Mouse (Mus musculus): Measurements from ENCODE around the gene S100a8. TPM values are rescaled to one million over a fixed set of nuclear protein-coding genes. Genes with fewer than 3 reads are reported as not detected.

Gene S100a8
- polyA plus RNA-seq, 1 experiment from 2014 or later: 7.4 TPM

GRCm38 (mm10) chr3:90695613-90696012 lies 26.8 kb downstream of the S100a8 start, which contains the start of gene S100a9:
Gene S100a9 (minus strand): TSS chr3:90695721.
- H3K27ac ChIP-seq (replicated peaks): no peak within 1 kb of the TSS
- no peaks in the 10 kb centered on the region for H3K4me1 ChIP-seq (replicated peaks)
- H3K36me3 ChIP-seq: no peaks in the 10 kb centered on the region
- H3K4me3 ChIP-seq: no peak within 1 kb of the TSS
- no peak within 1 kb of the TSS for H3K4me2 ChIP-seq
- 70% methylated on average over 3 of the region's 3 CpGs for WGBS
- ATAC-seq (ENCODE audit: low FRiP score, low read depth): no peak
- H3K27me3 ChIP-seq: no peaks in the 10 kb centered on the region
- no peaks in the 10 kb centered on the region for H3K9me3 ChIP-seq
- H3K9ac ChIP-seq: no peak within 1 kb of the TSS

- Histone ChIP-seq H3K27me3 (no peaks in the 10 kb centered on the region), H3K9ac (no peak overlapping the region), H3K4me3 (no peak overlapping the region), H3K36me3 (no peaks in the 10 kb centered on the region), H3K4me2 (no peak overlapping the region), H3K27ac (replicated peaks) (no peak overlapping the region), H3K9me3 (no peaks in the 10 kb centered on the region), H3K4me1 (replicated peaks) (no peaks in the 10 kb centered on the region)
- ATAC-seq (ENCODE audit: low FRiP score, low read depth): no peak
- 89% methylated on average over 2 of the region's 2 CpGs for WGBS
Observed at GRCm38 (mm10) chr3:90702244-90702643, 33.5 kb downstream of the S100a8 start.

- Histone ChIP-seq H3K4me3 (no peak overlapping the region), H3K27me3 (0 out of 2 replicates have a peak, but pooled peaks cover 3% of the 10 kb centered on the region), H3K9me3 (no peaks in the 10 kb centered on the region), H3K4me1 (replicated peaks) (no peaks in the 10 kb centered on the region), H3K9ac (no peak overlapping the region), H3K27ac (replicated peaks) (no peak overlapping the region), H3K36me3 (no peaks in the 10 kb centered on the region), H3K4me2 (no peak overlapping the region)
- 27% methylated on average over 4 of the region's 4 CpGs for WGBS
- peak; percentile 85; the same call in 1 of the 2 replicates for ATAC-seq (ENCODE audit: low FRiP score, low read depth)
Observed at GRCm38 (mm10) chr3:90708523-90709202, 39.9 kb downstream of the S100a8 start.

- ATAC-seq (ENCODE audit: low FRiP score, low read depth): peak; percentile 48; the same call in 1 of the 2 replicates
- Histone ChIP-seq H3K36me3 (no peaks in the 10 kb centered on the region), H3K4me1 (replicated peaks) (no peaks in the 10 kb centered on the region), H3K27me3 (0 out of 2 replicates have a peak, but pooled peaks cover 3% of the 10 kb centered on the region), H3K4me2 (no peak overlapping the region), H3K4me3 (no peak overlapping the region), H3K9ac (no peak overlapping the region), H3K27ac (replicated peaks) (no peak overlapping the region), H3K9me3 (no peaks in the 10 kb centered on the region)
- 50% methylated on average over 12 of the region's 12 CpGs for WGBS
Observed at GRCm38 (mm10) chr3:90709591-90710460, 41.0 kb downstream of the S100a8 start.

Other genes with a start within 250 kb of the S100a8 start
- gene Ints3, start 235.4 kb upstream of the S100a8 start, polyA plus RNA-seq (2015; fragmentation: Nextera tagmentation; extraction: Ambion mirVana): 34.3 and 35.0 TPM in 2 replicates
- gene Npr1, start 203.1 kb upstream of the S100a8 start, polyA plus RNA-seq (2015; fragmentation: Nextera tagmentation; extraction: Ambion mirVana): 2.4 and 2.8 TPM in 2 replicates
- 231 and 240 TPM in 2 replicates for gene Ilf2, start 192.9 kb upstream of the S100a8 start, polyA plus RNA-seq (2015; fragmentation: Nextera tagmentation; extraction: Ambion mirVana)
- gene Snapin, start 177.9 kb upstream of the S100a8 start, polyA plus RNA-seq (2015; fragmentation: Nextera tagmentation; extraction: Ambion mirVana): 90.1 and 93.1 TPM in 2 replicates
- gene Chtop, start 159.5 kb upstream of the S100a8 start, polyA plus RNA-seq (2015; fragmentation: Nextera tagmentation; extraction: Ambion mirVana): 173 and 176 TPM in 2 replicates
- gene S100a1, start 154.6 kb upstream of the S100a8 start, polyA plus RNA-seq (2015; fragmentation: Nextera tagmentation; extraction: Ambion mirVana): 19.9 and 23.6 TPM in 2 replicates
- gene S100a13, start 154.5 kb upstream of the S100a8 start, polyA plus RNA-seq (2015; fragmentation: Nextera tagmentation; extraction: Ambion mirVana): 11.8 and 13.9 TPM in 2 replicates
- gene S100a14, start 142.1 kb upstream of the S100a8 start, polyA plus RNA-seq (2015; fragmentation: Nextera tagmentation; extraction: Ambion mirVana): 0.29 TPM in 1 of 2 replicates, not detected in the other
- 41.8 and 44.3 TPM in 2 replicates for gene S100a16, start 131.7 kb upstream of the S100a8 start, polyA plus RNA-seq (2015; fragmentation: Nextera tagmentation; extraction: Ambion mirVana)
- 1.4 and 2.7 TPM in 2 replicates for gene S100a3, start 108.4 kb upstream of the S100a8 start, polyA plus RNA-seq (2015; fragmentation: Nextera tagmentation; extraction: Ambion mirVana)
- not detected in 2 replicates for gene S100a2, start 78.7 kb upstream of the S100a8 start, polyA plus RNA-seq (2015; fragmentation: Nextera tagmentation; extraction: Ambion mirVana)
- gene Gm42674, start 67.1 kb upstream of the S100a8 start, polyA plus RNA-seq (2015; fragmentation: Nextera tagmentation; extraction: Ambion mirVana): not detected in 2 replicates
- gene S100a4, start 65.2 kb upstream of the S100a8 start, polyA plus RNA-seq (2015; fragmentation: Nextera tagmentation; extraction: Ambion mirVana): 1.0 and 1.2 TPM in 2 replicates
- gene S100a5, start 60.5 kb upstream of the S100a8 start, polyA plus RNA-seq (2015; fragmentation: Nextera tagmentation; extraction: Ambion mirVana): not detected in 2 replicates
- gene S100a6, start 56.1 kb upstream of the S100a8 start, polyA plus RNA-seq (2015; fragmentation: Nextera tagmentation; extraction: Ambion mirVana): 24.1 and 33.1 TPM in 2 replicates
- gene S100a7a, start 15.0 kb upstream of the S100a8 start, polyA plus RNA-seq (2015; fragmentation: Nextera tagmentation; extraction: Ambion mirVana): not detected in 2 replicates
- gene S100a9, start 26.7 kb downstream of the S100a8 start, polyA plus RNA-seq (2015; fragmentation: Nextera tagmentation; extraction: Ambion mirVana): 3.6 and 4.7 TPM in 2 replicates
- not detected in 2 replicates for gene Pglyrp4, start 57.9 kb downstream of the S100a8 start, polyA plus RNA-seq (2015; fragmentation: Nextera tagmentation; extraction: Ambion mirVana)
- gene Gm5849, start 108.9 kb downstream of the S100a8 start, polyA plus RNA-seq (2015; fragmentation: Nextera tagmentation; extraction: Ambion mirVana): not detected in 2 replicates